Mouse (Mus musculus) liver, embryonic 14.5 days (tissue): ENCODE results near the gene Ccdc120. TPM values are rescaled to one million over a fixed set of nuclear protein-coding genes. Genes with fewer than 3 reads are reported as not detected.

ENCODE experiments used
- ATAC-seq: fragments of 200-750 bp; cut with Nextera tagmentation; 2 replicates; pipeline ENCODE4 v1.8.0; 2017; ENCODE audit warnings: moderate number of reproducible peaks, mild to moderate bottlenecking, moderate library complexity; ENCODE audit not compliant: insufficient read depth
- DNase-seq, 3 experiments: peaks; one replicate each; pipeline ENCODE4 v3.0.0-alpha.2; 2012 to 2013; ENCODE audit warnings: low read depth in 3 of 3, low spot score in 3 of 3
- H3K27ac ChIP-seq: fragments of 300-500 bp; sonication (generic); 2 replicates; pipeline ENCODE4 v1.5.1; 2014; ENCODE audit warnings: moderate library complexity, mild to moderate bottlenecking, control low read depth, inconsistent platforms
- H3K27me3 ChIP-seq: fragments of 300-500 bp; sonication (generic); 2 replicates; pipeline ENCODE4 v1.6.1; 2014; ENCODE audit warnings: mild to moderate bottlenecking, low read length, moderate library complexity; ENCODE audit not compliant: control insufficient read depth, insufficient read depth
- H3K36me3 ChIP-seq: fragments of 300-500 bp; sonication (generic); replicated peaks from 2 replicates; pipeline ENCODE4 v1.6.1; 2014; ENCODE audit warnings: low read depth; ENCODE audit not compliant: control insufficient read depth, insufficient read depth
- H3K4me1 ChIP-seq, 2 experiments: fragments of 200-500 bp in 1 of 2; fragments of 300-500 bp in 1 of 2; sonication (generic) in 1 of 2; replicated peaks; 2 replicates each; pipeline ENCODE4 v1.6.1; 2012 to 2014; ENCODE audit warnings: antibody characterized with exemption in 1 of 2, inconsistent platforms in 1 of 2, low read length in 1 of 2; ENCODE audit not compliant: control insufficient read depth in 2 of 2, insufficient read depth in 2 of 2
- H3K4me2 ChIP-seq: fragments of 300-500 bp; sonication (generic); 2 replicates; pipeline ENCODE4 v1.6.1; 2014; ENCODE audit warnings: low read depth, mild to moderate bottlenecking, control low read depth, moderate library complexity
- H3K4me3 ChIP-seq, 2 experiments: fragments of 200-500 bp in 1 of 2; fragments of 300-500 bp in 1 of 2; sonication (generic) in 1 of 2; 2 replicates each; pipeline ENCODE4 v1.5.1; 2012 to 2014; ENCODE audit warnings: low read depth in 2 of 2, low read length in 2 of 2, mild to moderate bottlenecking in 2 of 2, control low read depth in 1 of 2, inconsistent platforms in 1 of 2, moderate library complexity in 1 of 2; ENCODE audit not compliant: insufficient read depth in 1 of 2
- H3K9ac ChIP-seq: fragments of 300-500 bp; sonication (generic); replicated peaks from 2 replicates; pipeline ENCODE4 v1.6.1; 2014; ENCODE audit warnings: mild to moderate bottlenecking, control low read depth, moderate library complexity
- H3K9me3 ChIP-seq: fragments of 300-500 bp; sonication (generic); 2 replicates; pipeline ENCODE4 v1.6.1; 2016; ENCODE audit warnings: low read length, mixed read lengths; ENCODE audit not compliant: control insufficient read depth
- CTCF ChIP-seq: IDR thresholded peaks from 2 replicates; pipeline ENCODE4 v1.5.1; 2016; ENCODE audit warnings: antibody characterized with exemption, low read depth, control low read depth
- EP300 ChIP-seq: IDR thresholded peaks from 2 replicates; pipeline ENCODE4 v1.6.1; 2016; ENCODE audit warnings: antibody characterized with exemption, low read depth
- WGBS: fragments of 180-500 bp; shearing (Covaris S2); extraction: QIAGEN DNeasy Blood & Tissue Kit; methylation state at CpG from one replicate; pipeline ENCODE4 v1.1.7; 2014; ENCODE audit not compliant: insufficient replicate concordance; 5-methylcytosine and 5-hydroxymethylcytosine counted together
- polyA plus RNA-seq, 2 experiments: library from polyadenylated mRNA; depleted of rRNA in 1 of 2; stranded (reverse) in 1 of 2; unstranded in 1 of 2; fragments of >200 nt; fragmentation: Nextera tagmentation in 1 of 2; extraction: Ambion mirVana in 1 of 2; gene quantifications; 2 replicates each; pipeline versions ENCODE4 v1.2.1 to v1.2.3; 2012 to 2014

Gene Ccdc120
- polyA plus RNA-seq, 2 experiments, result 1.4 to 1.5 TPM

DNA sequence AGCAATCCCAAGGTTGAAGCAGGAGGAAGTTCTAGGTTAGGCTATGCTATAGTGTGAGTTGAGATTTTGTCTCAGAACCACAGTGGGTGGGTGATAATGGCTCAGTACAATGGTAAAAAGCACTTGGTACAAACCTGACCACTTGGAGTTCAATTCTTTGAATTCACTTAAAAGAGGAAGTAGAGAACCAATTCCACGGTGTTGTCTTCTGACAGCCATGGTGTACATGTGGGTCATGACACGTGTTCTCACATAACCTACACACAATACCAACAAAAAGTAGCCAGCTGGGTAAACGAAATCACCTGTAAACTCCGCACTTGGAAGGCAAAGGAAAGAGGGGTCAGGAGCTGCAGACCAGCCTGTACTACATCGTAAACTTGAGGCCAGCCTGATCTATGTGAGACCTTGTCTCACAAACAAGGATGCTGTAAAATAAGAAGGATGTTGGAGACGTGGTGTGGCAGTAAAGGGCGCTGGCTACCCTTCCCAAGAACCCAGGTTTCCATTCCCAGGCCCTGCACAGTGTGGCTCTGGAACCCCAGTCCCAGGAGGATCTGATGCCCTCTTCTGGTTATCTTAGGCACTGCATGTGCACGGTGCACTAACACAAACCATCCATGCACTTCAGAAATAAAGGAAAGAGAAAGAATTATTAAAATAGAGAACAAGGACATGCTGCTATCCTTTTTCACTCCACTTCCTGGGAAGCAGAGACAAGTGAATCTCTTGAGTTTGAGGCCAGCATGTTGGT lies 25.8 kb upstream of the Ccdc120 start:
- Histone ChIP-seq H3K36me3 (no peaks in the 10 kb centered on the region; the same call in 1 of the 2 replicates), H3K4me1 (peaks cover 16 to 35% of the 10 kb centered on the region in 2 experiments), H3K27ac (peak overlapping the region; percentile 61), H3K4me2 (no peak overlapping the region), H3K4me3 (no peak overlapping the region), H3K9ac (no peak overlapping the region), H3K27me3 (no peaks in the 10 kb centered on the region), H3K9me3 (no peaks in the 10 kb centered on the region)
- ATAC-seq (peak; percentile 51), DNase-seq (no peak)
- 34% methylated on average over 8 of the region's 8 CpGs for WGBS
- TF ChIP-seq CTCF, result peak; percentile 88
- no peak for TF ChIP-seq EP300

DNA sequence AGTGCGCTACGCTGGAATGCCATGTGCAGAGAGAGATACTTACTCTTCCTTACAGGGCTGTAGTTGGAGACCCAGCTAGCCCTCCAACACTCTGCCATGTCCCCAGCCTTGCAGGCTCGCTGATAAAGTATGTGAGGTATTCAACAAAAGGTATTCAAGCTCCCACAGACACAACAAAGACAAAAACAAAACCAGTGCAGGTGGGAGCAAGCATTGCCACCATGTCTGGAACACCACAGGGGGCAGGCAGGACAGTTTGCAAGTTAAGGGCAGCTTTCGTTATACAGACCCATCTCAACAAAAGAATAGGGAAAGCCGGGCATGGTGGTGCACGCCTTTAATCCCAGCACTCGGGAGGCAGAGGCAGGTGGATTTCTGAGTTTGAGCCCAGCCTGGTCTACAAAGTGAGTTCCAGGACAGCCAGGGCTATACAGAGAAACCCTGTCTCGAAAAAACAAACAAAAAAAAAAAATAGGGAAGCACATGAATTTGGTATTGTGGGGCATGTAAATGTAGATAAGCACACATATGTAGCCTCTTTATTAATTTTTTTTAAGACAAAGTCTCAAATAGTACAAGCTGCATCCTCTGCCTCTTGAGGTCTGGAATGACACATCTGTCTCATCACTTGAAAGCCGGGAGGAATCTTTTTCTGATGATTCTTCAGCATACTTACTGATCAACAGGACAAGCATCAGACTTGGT lies 24.9 kb upstream of the Ccdc120 start:
- Histone ChIP-seq H3K9ac (no peak overlapping the region), H3K9me3 (no peaks in the 10 kb centered on the region), H3K4me3 (no peak overlapping the region), H3K4me2 (no peak overlapping the region), H3K4me1 (peaks cover 16 to 35% of the 10 kb centered on the region in 2 experiments), H3K27ac (no peak overlapping the region), H3K27me3 (no peaks in the 10 kb centered on the region), H3K36me3 (no peaks in the 10 kb centered on the region; the same call in 1 of the 2 replicates)
- WGBS, result 62% methylated on average over 9 of the region's 9 CpGs
- DNase-seq, result no peak
- TF ChIP-seq EP300 (no peak), CTCF (no peak)
- ATAC-seq, result no peak

DNA sequence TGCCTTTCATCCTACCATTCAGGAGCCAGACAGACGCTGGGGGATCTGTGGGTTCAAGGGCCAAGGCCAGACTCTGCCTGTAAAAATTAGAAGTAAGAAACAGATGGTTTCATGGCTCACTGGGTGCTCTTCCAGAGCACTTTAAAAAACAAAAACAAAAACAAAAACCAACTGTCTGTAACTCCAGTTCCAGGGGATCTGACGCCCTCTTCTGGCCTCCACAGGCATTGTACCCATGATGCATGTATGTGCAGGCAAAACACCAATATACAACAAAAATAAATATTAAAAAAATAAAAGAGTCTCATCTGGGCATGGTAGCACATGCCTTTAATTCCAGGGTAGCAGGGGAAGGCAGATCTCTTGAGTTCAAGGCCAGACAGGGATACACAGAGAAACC lies 22.1 kb upstream of the Ccdc120 start:
- no peak for ATAC-seq
- H3K9me3 ChIP-seq, result no peaks in the 10 kb centered on the region
- H3K9ac ChIP-seq, result no peak overlapping the region
- no peaks in the 10 kb centered on the region for H3K27me3 ChIP-seq
- no peak for DNase-seq
- TF ChIP-seq EP300 (no peak), CTCF (peak; percentile 55)
- H3K27ac ChIP-seq, result no peak overlapping the region
- no peak overlapping the region for H3K4me3 ChIP-seq
- WGBS, result 43% methylated on average over 2 of the region's 2 CpGs
- peaks cover 6 to 19% of the 10 kb centered on the region in 2 experiments; a peak in 3 of 4 replicates for H3K4me1 ChIP-seq
- no peaks in the 10 kb centered on the region; the same call in 1 of the 2 replicates for H3K36me3 ChIP-seq
- H3K4me2 ChIP-seq, result no peak overlapping the region

DNA sequence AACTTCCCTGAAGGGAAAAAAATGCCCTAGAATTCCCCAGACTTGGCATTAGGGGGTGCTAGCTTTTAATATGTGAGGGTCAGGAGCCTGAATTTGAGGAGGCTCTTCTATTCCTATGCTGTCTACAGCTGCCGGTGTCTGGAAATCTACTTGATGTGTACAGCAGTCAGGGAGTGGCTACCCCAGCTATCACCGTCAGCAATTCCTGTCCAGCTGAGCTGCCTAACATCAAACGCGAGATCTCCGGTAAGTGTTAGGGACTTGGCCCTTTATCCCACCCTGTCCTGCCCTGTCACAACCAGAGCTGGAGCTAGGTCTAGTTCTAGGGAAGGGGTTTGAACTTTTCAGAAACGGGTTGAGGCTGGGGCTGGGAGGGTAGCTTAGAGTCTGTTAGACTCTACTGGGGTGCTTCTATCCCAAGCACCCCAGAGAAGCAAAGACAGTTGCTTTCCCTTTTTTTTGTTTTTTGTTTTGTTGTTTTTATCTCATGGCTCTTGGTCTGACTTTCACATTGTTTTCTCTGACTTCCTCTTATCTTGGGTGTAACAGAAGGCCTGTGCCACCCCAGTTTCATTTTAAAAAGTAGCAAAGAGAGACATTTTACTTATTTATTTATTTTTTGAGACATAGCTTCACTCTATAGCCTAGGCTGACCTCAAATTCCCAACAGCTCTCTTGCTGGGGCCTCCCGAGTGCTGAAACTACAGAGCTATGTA lies 18.8 kb upstream of the Ccdc120 start:
- 49% methylated on average over 7 of the region's 7 CpGs for WGBS
- Histone ChIP-seq H3K27me3 (no peaks in the 10 kb centered on the region), H3K9ac (0 out of 2 replicates have a peak overlapping the region, but pooled peaks have one; percentile 23), H3K9me3 (no peaks in the 10 kb centered on the region), H3K4me3 (no peak overlapping the region), H3K4me2 (0 out of 2 replicates have a peak overlapping the region, but pooled peaks have one; percentile 6), H3K36me3 (no peaks in the 10 kb centered on the region; the same call in 1 of the 2 replicates), H3K27ac (peak overlapping the region; percentile 33), H3K4me1 (peaks cover 0 to 18% of the 10 kb centered on the region in 2 experiments; a peak in 2 of 4 replicates)
- TF ChIP-seq EP300 (0 out of 2 replicates have a peak, but pooled peaks have one; percentile 10), CTCF (no peak)
- ATAC-seq, result peak; percentile 44; the same call in 1 of the 2 replicates
- no peak for DNase-seq
